Mouse (Mus musculus): ENCODE data around the gene Eif3c.

DNA sequence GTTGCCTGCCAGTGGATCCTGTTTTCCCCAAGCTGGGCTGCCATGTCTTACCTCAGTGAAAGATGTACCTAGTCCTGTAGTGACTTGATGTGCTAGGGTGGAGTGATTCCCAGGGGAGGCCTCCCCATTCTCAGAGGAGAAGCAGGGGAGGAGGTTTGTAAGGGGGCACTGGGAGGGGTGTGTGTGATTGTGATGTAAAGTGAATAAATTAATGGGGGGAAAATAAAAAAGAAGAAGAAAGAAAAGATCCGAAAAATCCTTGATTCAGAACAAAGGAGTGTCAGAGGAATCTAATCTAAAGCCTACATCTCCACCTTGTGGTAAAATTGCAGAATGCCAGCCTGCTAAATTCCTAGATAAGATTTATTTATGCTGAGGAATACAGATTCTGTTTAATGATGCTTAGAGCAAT is 38.0 kb downstream of the Eif3c start:
- TF ChIP-seq CTCF (IDR thresholded peaks at IDR 0.05; ENCODE audit: borderline replicate concordance, extremely low read depth, insufficient read depth, insufficient read length) = peak; percentile 32; the same call in 1 of the 2 replicates
- TF ChIP-seq POLR2A (IDR thresholded peaks at IDR 0.05; ENCODE audit: borderline replicate concordance, extremely low read depth, insufficient read depth, insufficient read length, poor library complexity, severe bottlenecking) = no peak
